Mouse (Mus musculus) CD4-positive, CD25-positive, alpha-beta regulatory T cell (primary cell): Measurements from ENCODE around the gene Olfr103. TPM values are rescaled to one million over a fixed set of nuclear protein-coding genes. Genes with fewer than 3 reads are reported as not detected.

ENCODE experiments used
- polyA plus RNA-seq: library from polyadenylated mRNA; unstranded; fragments of 100-300 nt; shearing (Covaris generic); gene quantifications from one replicate; pipeline ENCODE4 v1.2.1, GENCODE M21; 2017

The Olfr103 gene
- polyA plus RNA-seq = not detected

GRCm38 (mm10) chr17:37339598-37339997 lies at the start of gene Olfr103:
Gene Olfr103 (minus strand): TSS chr17:37339698.

GRCm38 (mm10) chr17:37378733-37379132 lies 39.2 kb upstream of the Olfr103 start, which contains the start of gene Olfr105-ps:
Gene Olfr105-ps (plus strand): TSS chr17:37379033.

GRCm38 (mm10) chr17:37359282-37359681 lies 19.8 kb upstream of the Olfr103 start, which contains the start of gene Olfr104-ps:
Gene Olfr104-ps (plus strand): TSS chr17:37359582.

GRCm38 (mm10) chr17:37316954-37317353 lies 22.5 kb downstream of the Olfr103 start, which contains the start of gene Olfr102:
Gene Olfr102 (minus strand): TSS chr17:37317054.

GRCm38 (mm10) chr17:37304213-37304612 lies 35.3 kb downstream of the Olfr103 start, which contains the start of gene Olfr101:
Gene Olfr101 (minus strand): TSS chr17:37304313.

Other genes starting within 250 kb of the Olfr103 start
- not detected for gene Olfr91, start 241.4 kb downstream of the Olfr103 start, polyA plus RNA-seq
- not detected for gene Olfr92, start 219.6 kb downstream of the Olfr103 start, polyA plus RNA-seq
- not detected for gene Olfr93, start 178.2 kb downstream of the Olfr103 start, polyA plus RNA-seq
- gene Ubd, start 145.8 kb downstream of the Olfr103 start, polyA plus RNA-seq = 0.38 TPM
- not detected for gene Olfr94, start 138.7 kb downstream of the Olfr103 start, polyA plus RNA-seq
- not detected for gene Olfr95, start 126.6 kb downstream of the Olfr103 start, polyA plus RNA-seq
- not detected for gene Olfr96, start 119.6 kb downstream of the Olfr103 start, polyA plus RNA-seq
- gene Olfr97, start 102.4 kb downstream of the Olfr103 start, polyA plus RNA-seq = not detected
- not detected for gene Olfr98, start 75.9 kb downstream of the Olfr103 start, polyA plus RNA-seq
- 103 TPM for gene H2-M3, start 69.5 kb downstream of the Olfr103 start, polyA plus RNA-seq
- gene Olfr99, start 56.2 kb downstream of the Olfr103 start, polyA plus RNA-seq = 2.4 TPM
- gene Olfr101, start 35.4 kb downstream of the Olfr103 start, polyA plus RNA-seq = 0.10 TPM
- 0.19 TPM for gene Olfr102, start 22.6 kb downstream of the Olfr103 start, polyA plus RNA-seq
- not detected for gene Olfr104-ps, start 19.9 kb upstream of the Olfr103 start, polyA plus RNA-seq
- not detected for gene Olfr105-ps, start 39.3 kb upstream of the Olfr103 start, polyA plus RNA-seq
- gene Olfr106-ps, start 50.7 kb upstream of the Olfr103 start, polyA plus RNA-seq = not detected
- 0.05 TPM for gene Olfr107, start 59.5 kb upstream of the Olfr103 start, polyA plus RNA-seq
- gene Olfr108, start 105.8 kb upstream of the Olfr103 start, polyA plus RNA-seq = not detected
- gene Olfr109, start 119.2 kb upstream of the Olfr103 start, polyA plus RNA-seq = 0.11 TPM
- 0.36 TPM for gene H2-M2, start 143.9 kb upstream of the Olfr103 start, polyA plus RNA-seq
- gene Olfr110, start 152.8 kb upstream of the Olfr103 start, polyA plus RNA-seq = not detected
- gene Olfr111, start 168.3 kb upstream of the Olfr103 start, polyA plus RNA-seq = not detected
- not detected for gene Olfr112, start 229.8 kb upstream of the Olfr103 start, polyA plus RNA-seq
- not detected for gene Olfr113, start 238.0 kb upstream of the Olfr103 start, polyA plus RNA-seq